Mouse (Mus musculus): ENCODE measurements at regions not wholly inside any gene's neighbourhood (a gene's known extent, or its start where the extent isn't known, plus 50 kb on each side); places are given as distances from the start of the nearest gene placed in this dataset.

- Histone ChIP-seq H3K79me2 (ENCODE audit: control insufficient read depth, insufficient read depth) (no peaks in the 10 kb centered on the region), H3K36me3 (ENCODE audit: control insufficient read depth, insufficient read depth) (no peaks in the 10 kb centered on the region), H3K27me3 (ENCODE audit: control insufficient read depth, insufficient read depth, insufficient read length) (no peaks in the 10 kb centered on the region), H3ac (ENCODE audit: control insufficient read depth, insufficient read length) (no peak overlapping the region), H3K4me3 (no peak overlapping the region), H3K4me2 (ENCODE audit: low read depth) (no peak overlapping the region)
- no peak for TF ChIP-seq TCF12 (IDR thresholded peaks at IDR 0.05; ENCODE audit: insufficient read depth, poor library complexity, severe bottlenecking)
- no peak for TF ChIP-seq USF1 (IDR thresholded peaks at IDR 0.05; ENCODE audit: low read depth)
- no peak for TF ChIP-seq SRF (IDR thresholded peaks at IDR 0.05; ENCODE audit: control insufficient read depth, insufficient read length, low read depth)
- TF ChIP-seq E2F4 (IDR thresholded peaks at IDR 0.05; ENCODE audit: insufficient read depth) = no peak
- TF ChIP-seq MAX (IDR thresholded peaks at IDR 0.05; ENCODE audit: low read depth) = no peak
- TF ChIP-seq POLR2AphosphoS2 (IDR thresholded peaks at IDR 0.05; ENCODE audit: insufficient read length, low read depth) = no peak
- TF ChIP-seq MYOG (IDR thresholded peaks at IDR 0.05; ENCODE audit: control insufficient read depth in 1 of 3, insufficient read depth in 1 of 3, insufficient read length in 2 of 3, low read depth in 2 of 3) = no peak
- TF ChIP-seq POLR2A (IDR thresholded peaks at IDR 0.05; ENCODE audit: insufficient read length, low read depth) = no peak
- TF ChIP-seq CEBPB (IDR thresholded peaks at IDR 0.05; ENCODE audit: insufficient read depth, poor library complexity, severe bottlenecking) = no peak
- no peak for TF ChIP-seq REST (IDR thresholded peaks at IDR 0.05; ENCODE audit: insufficient read depth, insufficient read length)
- TF ChIP-seq MYOD1 (IDR thresholded peaks at IDR 0.05; ENCODE audit: control insufficient read depth in 1 of 3, insufficient read length in 2 of 3, low read depth in 2 of 3) = no peak
- no peak for TF ChIP-seq TCF3 (IDR thresholded peaks at IDR 0.05; ENCODE audit: insufficient read length, low read depth)
Measured at GRCm38 (mm10) chr7:135853814-135854324, 137.7 kb upstream of the Mki67 start.

GRCm38 (mm10) chr7:135860288-135860687, 144.1 kb upstream of the Mki67 start:
- H3K27me3 ChIP-seq (ENCODE audit: control insufficient read depth, insufficient read depth, insufficient read length) = no peaks in the 10 kb centered on the region
- TF ChIP-seq MYOD1 (IDR thresholded peaks at IDR 0.05; ENCODE audit: control insufficient read depth in 1 of 3, insufficient read length in 2 of 3, low read depth in 2 of 3) = peak in 2 of 3 experiments; percentile 50 to 71
- no peak for TF ChIP-seq USF1 (IDR thresholded peaks at IDR 0.05; ENCODE audit: low read depth)
- TF ChIP-seq CEBPB (IDR thresholded peaks at IDR 0.05; ENCODE audit: insufficient read depth, poor library complexity, severe bottlenecking) = no peak
- no peak for TF ChIP-seq POLR2A (IDR thresholded peaks at IDR 0.05; ENCODE audit: insufficient read length, low read depth)
- no peak overlapping the region for H3ac ChIP-seq (ENCODE audit: control insufficient read depth, insufficient read length)
- H3K36me3 ChIP-seq (ENCODE audit: control insufficient read depth, insufficient read depth) = no peaks in the 10 kb centered on the region
- no peak overlapping the region for H3K4me3 ChIP-seq
- no peaks in the 10 kb centered on the region for H3K79me2 ChIP-seq (ENCODE audit: control insufficient read depth, insufficient read depth)
- peak overlapping the region; percentile 64 for H3K4me2 ChIP-seq (ENCODE audit: low read depth)

- Histone ChIP-seq H3K36me3 (ENCODE audit: control insufficient read depth, insufficient read depth) (no peaks in the 10 kb centered on the region), H3K79me2 (ENCODE audit: control insufficient read depth, insufficient read depth) (no peaks in the 10 kb centered on the region), H3K4me3 (no peak overlapping the region), H3K4me2 (ENCODE audit: low read depth) (peak overlapping the region; percentile 64), H3K27me3 (ENCODE audit: control insufficient read depth, insufficient read depth, insufficient read length) (no peaks in the 10 kb centered on the region), H3ac (ENCODE audit: control insufficient read depth, insufficient read length) (no peak overlapping the region)
- no peak for TF ChIP-seq REST (IDR thresholded peaks at IDR 0.05; ENCODE audit: insufficient read depth, insufficient read length)
- peak in 1 of 3 experiments; percentile 24 for TF ChIP-seq MYOD1 (IDR thresholded peaks at IDR 0.05; ENCODE audit: control insufficient read depth in 1 of 3, insufficient read length in 2 of 3, low read depth in 2 of 3)
Measured at GRCm38 (mm10) chr7:135860741-135861408, 144.7 kb upstream of the Mki67 start.

GRCm38 (mm10) chr7:135861409-135861805, 145.2 kb upstream of the Mki67 start:
- H3K4me3 ChIP-seq = no peak overlapping the region
- H3ac ChIP-seq (ENCODE audit: control insufficient read depth, insufficient read length) = no peak overlapping the region
- peak overlapping the region; percentile 64 for H3K4me2 ChIP-seq (ENCODE audit: low read depth)
- H3K79me2 ChIP-seq (ENCODE audit: control insufficient read depth, insufficient read depth) = no peaks in the 10 kb centered on the region
- no peaks in the 10 kb centered on the region for H3K36me3 ChIP-seq (ENCODE audit: control insufficient read depth, insufficient read depth)
- TF ChIP-seq MAX (IDR thresholded peaks at IDR 0.05; ENCODE audit: low read depth) (no peak), MYOG (IDR thresholded peaks at IDR 0.05; ENCODE audit: control insufficient read depth in 1 of 3, insufficient read depth in 1 of 3, insufficient read length in 2 of 3, low read depth in 2 of 3) (no peak), MYOD1 (IDR thresholded peaks at IDR 0.05; ENCODE audit: control insufficient read depth in 1 of 3, insufficient read length in 2 of 3, low read depth in 2 of 3) (no peak), REST (IDR thresholded peaks at IDR 0.05; ENCODE audit: insufficient read depth, insufficient read length) (no peak), POLR2AphosphoS2 (IDR thresholded peaks at IDR 0.05; ENCODE audit: insufficient read length, low read depth) (no peak), CEBPB (IDR thresholded peaks at IDR 0.05; ENCODE audit: insufficient read depth, poor library complexity, severe bottlenecking) (no peak), TCF12 (IDR thresholded peaks at IDR 0.05; ENCODE audit: insufficient read depth, poor library complexity, severe bottlenecking) (no peak), USF1 (IDR thresholded peaks at IDR 0.05; ENCODE audit: low read depth) (no peak), TCF3 (IDR thresholded peaks at IDR 0.05; ENCODE audit: insufficient read length, low read depth) (no peak), POLR2A (IDR thresholded peaks at IDR 0.05; ENCODE audit: insufficient read length, low read depth) (no peak)
- H3K27me3 ChIP-seq (ENCODE audit: control insufficient read depth, insufficient read depth, insufficient read length) = no peaks in the 10 kb centered on the region

GRCm38 (mm10) chr7:135863581-135864426, 147.6 kb upstream of the Mki67 start:
- H3K4me3 ChIP-seq = no peak overlapping the region
- no peaks in the 10 kb centered on the region for H3K27me3 ChIP-seq (ENCODE audit: control insufficient read depth, insufficient read depth, insufficient read length)
- TF ChIP-seq POLR2AphosphoS2 (IDR thresholded peaks at IDR 0.05; ENCODE audit: insufficient read length, low read depth) = no peak
- TF ChIP-seq MYOG (IDR thresholded peaks at IDR 0.05; ENCODE audit: control insufficient read depth in 1 of 3, insufficient read depth in 1 of 3, insufficient read length in 2 of 3, low read depth in 2 of 3) = no peak
- no peak for TF ChIP-seq POLR2A (IDR thresholded peaks at IDR 0.05; ENCODE audit: insufficient read length, low read depth)
- TF ChIP-seq MYOD1 (IDR thresholded peaks at IDR 0.05; ENCODE audit: control insufficient read depth in 1 of 3, insufficient read length in 2 of 3, low read depth in 2 of 3) = no peak
- TF ChIP-seq SRF (IDR thresholded peaks at IDR 0.05; ENCODE audit: control insufficient read depth, insufficient read length, low read depth) = no peak
- no peak for TF ChIP-seq TCF3 (IDR thresholded peaks at IDR 0.05; ENCODE audit: insufficient read length, low read depth)
- no peak for TF ChIP-seq REST (IDR thresholded peaks at IDR 0.05; ENCODE audit: insufficient read depth, insufficient read length)
- no peak for TF ChIP-seq USF1 (IDR thresholded peaks at IDR 0.05; ENCODE audit: low read depth)
- TF ChIP-seq E2F4 (IDR thresholded peaks at IDR 0.05; ENCODE audit: insufficient read depth) = no peak
- TF ChIP-seq MAX (IDR thresholded peaks at IDR 0.05; ENCODE audit: low read depth) = no peak
- H3ac ChIP-seq (ENCODE audit: control insufficient read depth, insufficient read length) = no peak overlapping the region
- no peaks in the 10 kb centered on the region for H3K36me3 ChIP-seq (ENCODE audit: control insufficient read depth, insufficient read depth)
- H3K79me2 ChIP-seq (ENCODE audit: control insufficient read depth, insufficient read depth) = no peaks in the 10 kb centered on the region
- H3K4me2 ChIP-seq (ENCODE audit: low read depth) = no peak overlapping the region

All from myocyte (in vitro differentiated cells).